Mouse (Mus musculus) C2C12 (cell line): ENCODE data around the gene Ranbp3l.

ENCODE experiments used
- CTCF ChIP-seq: IDR thresholded peaks from one replicate; pipeline ENCODE4 v1.5.1; 2011; ENCODE audit not compliant: control insufficient read depth, insufficient read depth, insufficient read length
- MAX ChIP-seq: IDR thresholded peaks from one replicate; pipeline ENCODE4 v1.6.1; 2011; ENCODE audit warnings: mild to moderate bottlenecking, control low read depth
- USF1 ChIP-seq: IDR thresholded peaks from one replicate; pipeline ENCODE4 v1.6.1; 2011; ENCODE audit warnings: low read depth, mild to moderate bottlenecking, control low read depth, moderate library complexity

DNA sequence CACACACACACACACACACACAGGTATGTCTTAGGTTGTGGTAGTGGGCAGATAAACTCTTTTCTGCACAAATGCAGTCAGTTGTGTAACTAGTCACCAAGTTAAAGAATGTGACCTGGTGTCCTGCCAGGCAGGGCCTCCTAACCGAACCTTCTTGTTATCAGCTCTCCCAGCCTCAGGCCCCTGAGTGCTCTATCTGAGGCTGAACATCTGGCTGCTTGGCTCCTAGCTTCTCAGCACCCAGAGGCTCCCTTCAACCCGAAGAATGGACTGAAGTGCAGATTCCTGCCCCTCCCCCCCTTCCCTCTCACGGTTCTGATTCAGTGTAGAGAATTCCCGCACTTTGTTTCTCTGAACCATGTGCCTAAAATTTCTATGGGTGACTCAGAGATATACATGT is 106.9 kb downstream of the Ranbp3l start:
- TF ChIP-seq USF1, result no peak
- no peak for TF ChIP-seq CTCF
- TF ChIP-seq MAX, result no peak
